Mouse (Mus musculus): Measurements from ENCODE around the gene Olfr628. TPM values are rescaled to one million over a fixed set of nuclear protein-coding genes. Genes with fewer than 3 reads are reported as not detected.
"Not testable (repeated sequence)": the region's sequence is repeated elsewhere in the genome, so short reads cannot be mapped to it uniquely, and the experiment has no call there.

Gene Olfr628
- not detected for polyA plus RNA-seq (2017; shearing (Covaris generic))

- ATAC-seq: no peak
These were observed at the start of gene Olfr628 for GRCm38 (mm10) chr7:103730074-103730473. Gene Olfr628 (plus strand): TSS chr7:103730374.

DNA sequence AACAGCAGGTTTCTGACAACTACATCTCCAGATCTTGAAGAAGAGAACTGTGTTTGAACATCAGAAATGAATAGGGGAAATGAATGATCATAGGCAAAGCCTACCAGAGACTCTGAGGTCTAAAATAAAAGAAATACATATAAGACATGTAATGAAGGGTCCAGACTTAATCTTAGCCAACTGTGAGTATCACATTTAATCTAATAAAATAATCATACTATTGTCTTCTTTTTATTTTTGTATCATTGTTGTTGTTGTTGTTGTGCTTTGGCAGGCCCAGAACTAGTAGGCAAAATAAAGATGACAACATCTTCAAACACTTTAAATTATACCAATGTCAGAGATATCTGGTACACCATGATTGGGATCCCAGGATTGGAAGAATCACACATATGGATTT, 47.8 kb upstream of the Olfr628 start, which contains the start of gene Olfr625-ps1:
Gene Olfr625-ps1 (plus strand): TSS at position 301 of the 400 bp plus-strand sequence.
- ATAC-seq: no peak

DNA sequence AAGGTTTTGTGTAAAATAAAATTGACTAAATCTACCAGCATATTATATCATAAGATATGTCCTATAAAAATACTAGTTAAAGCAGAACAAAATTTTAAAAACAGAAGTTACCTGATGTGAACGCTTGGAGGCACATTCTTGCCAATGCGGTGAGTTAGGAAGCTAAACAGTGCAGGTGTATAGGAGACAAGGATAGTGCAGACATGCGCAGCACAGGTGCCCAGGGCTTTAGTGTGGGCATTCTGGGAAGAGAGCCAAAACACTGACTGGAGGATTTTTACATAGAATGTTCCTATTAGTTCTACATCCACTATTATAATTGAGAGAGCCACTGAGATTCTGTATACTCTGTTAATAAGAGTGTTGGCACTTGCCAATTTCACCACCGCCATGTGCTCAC, 30.7 kb upstream of the Olfr628 start:
- no peak for ATAC-seq

GRCm38 (mm10) chr7:103712024-103712423, 18.1 kb upstream of the Olfr628 start:
- ATAC-seq: no peak

GRCm38 (mm10) chr7:103714371-103714770, 15.8 kb upstream of the Olfr628 start, which contains the start of gene Olfr243:
Gene Olfr243 (plus strand): TSS chr7:103714671.
- no peak for ATAC-seq

DNA sequence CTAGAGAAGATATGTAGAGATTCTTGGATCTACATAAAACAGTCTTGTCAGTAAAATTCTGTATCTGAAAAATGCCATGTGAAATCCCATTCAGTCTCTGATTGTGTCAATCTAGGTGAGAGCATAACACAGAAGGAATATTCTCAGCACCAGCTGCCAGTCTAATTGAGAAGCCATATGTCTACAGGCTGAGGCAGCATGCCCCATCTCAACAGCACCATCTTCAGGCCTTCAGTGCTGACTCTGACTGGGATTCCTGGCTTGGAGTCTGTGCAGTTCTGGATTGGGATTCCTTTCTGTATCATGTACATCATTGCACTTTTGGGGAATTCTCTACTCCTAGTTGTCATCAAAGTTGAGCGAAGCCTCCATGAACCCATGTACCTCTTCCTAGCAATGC, 13.8 kb upstream of the Olfr628 start:
- ATAC-seq: not testable (repeated sequence)

- no peak for ATAC-seq
These were observed 14.7 kb downstream of the Olfr628 start, which contains the start of gene Olfr629 for GRCm38 (mm10) chr7:103744843-103745242. Gene Olfr629 (minus strand): TSS chr7:103744943.

GRCm38 (mm10) chr7:103757233-103757632, 27.1 kb downstream of the Olfr628 start, which contains the start of gene Olfr630:
Gene Olfr630 (minus strand): TSS chr7:103757333.
- ATAC-seq: no peak

- ATAC-seq: not testable (repeated sequence)
These were observed 32.0 kb downstream of the Olfr628 start for GRCm38 (mm10) chr7:103762212-103762611.

GRCm38 (mm10) chr7:103767687-103768086, 37.5 kb downstream of the Olfr628 start:
- not testable (repeated sequence) for ATAC-seq

- ATAC-seq: no peak
These were observed 41.3 kb downstream of the Olfr628 start, which contains the start of gene Olfr69 for GRCm38 (mm10) chr7:103771494-103771893. Gene Olfr69 (minus strand): TSS chr7:103771594.

DNA sequence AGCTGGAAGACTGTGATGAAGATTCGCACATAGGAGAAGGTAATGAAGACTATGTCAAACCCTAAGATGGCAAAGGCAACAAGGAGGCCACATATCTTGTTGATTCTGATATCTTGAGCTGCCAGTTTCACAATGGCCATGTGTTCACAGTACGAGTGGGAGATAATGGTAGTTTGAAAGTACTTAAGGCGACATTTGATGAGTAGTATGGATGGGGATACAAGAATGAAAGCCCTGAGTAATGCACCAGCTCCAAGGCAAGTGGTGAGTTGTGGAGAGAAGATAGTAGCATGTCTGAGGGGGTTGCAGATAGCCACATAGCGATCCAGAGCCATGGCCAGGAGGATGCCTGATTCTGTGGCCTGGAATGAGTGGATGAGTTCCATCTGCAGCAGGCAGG, 47.5 kb downstream of the Olfr628 start:
- not testable (repeated sequence) for ATAC-seq

GRCm38 (mm10) chr7:103779598-103779997, 49.4 kb downstream of the Olfr628 start, which contains the start of gene Olfr68:
Gene Olfr68 (minus strand): TSS chr7:103779698.
- no peak for ATAC-seq

Other genes with a start within 250 kb of the Olfr628 start
- gene Olfr609, start 232.3 kb upstream of the Olfr628 start, polyA plus RNA-seq (2017; shearing (Covaris generic)): not detected
- not detected for gene Olfr610, start 218.3 kb upstream of the Olfr628 start, polyA plus RNA-seq (2017; shearing (Covaris generic))
- not detected for gene Olfr611, start 209.5 kb upstream of the Olfr628 start, polyA plus RNA-seq (2017; shearing (Covaris generic))
- gene Olfr612, start 187.7 kb upstream of the Olfr628 start, polyA plus RNA-seq (2017; shearing (Covaris generic)): not detected
- gene Olfr613, start 182.3 kb upstream of the Olfr628 start, polyA plus RNA-seq (2017; shearing (Covaris generic)): not detected
- not detected for gene Olfr615, start 174.3 kb upstream of the Olfr628 start, polyA plus RNA-seq (2017; shearing (Covaris generic))
- gene Olfr616, start 161.2 kb upstream of the Olfr628 start, polyA plus RNA-seq (2017; shearing (Covaris generic)): not detected
- gene Olfr617, start 157.3 kb upstream of the Olfr628 start, polyA plus RNA-seq (2017; shearing (Covaris generic)): not detected
- gene Olfr618, start 140.3 kb upstream of the Olfr628 start, polyA plus RNA-seq (2017; shearing (Covaris generic)): not detected
- gene Olfr619, start 129.8 kb upstream of the Olfr628 start, polyA plus RNA-seq (2017; shearing (Covaris generic)): not detected
- 1 to 10 TPM in 1 of 2 experiments, not detected in 1; 1.3 TPM for gene Olfr620, start 117.8 kb upstream of the Olfr628 start, polyA plus RNA-seq (2017; shearing (Covaris generic))
- not detected for gene Olfr622, start 87.7 kb upstream of the Olfr628 start, polyA plus RNA-seq (2017; shearing (Covaris generic))
- gene Olfr623, start 66.7 kb upstream of the Olfr628 start, polyA plus RNA-seq (2017; shearing (Covaris generic)): not detected
- gene Olfr624, start 59.2 kb upstream of the Olfr628 start, polyA plus RNA-seq (2017; shearing (Covaris generic)): not detected
- not detected for gene Olfr625-ps1, start 47.7 kb upstream of the Olfr628 start, polyA plus RNA-seq (2017; shearing (Covaris generic))
- not detected for gene Olfr243, start 15.7 kb upstream of the Olfr628 start, polyA plus RNA-seq (2017; shearing (Covaris generic))
- not detected for gene Olfr629, start 14.6 kb downstream of the Olfr628 start, polyA plus RNA-seq (2017; shearing (Covaris generic))
- not detected for gene Olfr630, start 27.0 kb downstream of the Olfr628 start, polyA plus RNA-seq (2017; shearing (Covaris generic))
- not detected for gene Olfr69, start 41.2 kb downstream of the Olfr628 start, polyA plus RNA-seq (2017; shearing (Covaris generic))
- gene Olfr68, start 49.3 kb downstream of the Olfr628 start, polyA plus RNA-seq (2017; shearing (Covaris generic)): not detected
- gene Olfr67, start 61.4 kb downstream of the Olfr628 start, polyA plus RNA-seq (2017; shearing (Covaris generic)): not detected
- gene Hbb-bt, start 83.6 kb downstream of the Olfr628 start, polyA plus RNA-seq (2017; shearing (Covaris generic)): 1 to 10 TPM in 1 of 2 experiments, not detected in 1; 2.4 TPM
- gene Hbb-bs, start 97.7 kb downstream of the Olfr628 start, polyA plus RNA-seq (2017; shearing (Covaris generic)): 1 to 10 TPM; 3.4 to 7.7 TPM
- gene Hbb-bh2, start 110.1 kb downstream of the Olfr628 start, polyA plus RNA-seq (2017; shearing (Covaris generic)): not detected
- not detected for gene Hbb-bh1, start 112.8 kb downstream of the Olfr628 start, polyA plus RNA-seq (2017; shearing (Covaris generic))
- not detected for gene Hbb-y, start 122.8 kb downstream of the Olfr628 start, polyA plus RNA-seq (2017; shearing (Covaris generic))
- gene Olfr66, start 155.9 kb downstream of the Olfr628 start, polyA plus RNA-seq (2017; shearing (Covaris generic)): under 1 TPM in 1 of 2 experiments, not detected in 1; 0.13 TPM
- under 1 TPM in 1 of 2 experiments, not detected in 1; 0.07 TPM for gene Olfr64, start 164.1 kb downstream of the Olfr628 start, polyA plus RNA-seq (2017; shearing (Covaris generic))
- not detected for gene Olfr65, start 173.1 kb downstream of the Olfr628 start, polyA plus RNA-seq (2017; shearing (Covaris generic))
- not detected for gene Olfr631, start 198.5 kb downstream of the Olfr628 start, polyA plus RNA-seq (2017; shearing (Covaris generic))
- not detected for gene Olfr632, start 204.0 kb downstream of the Olfr628 start, polyA plus RNA-seq (2017; shearing (Covaris generic))
- gene Olfr633, start 214.1 kb downstream of the Olfr628 start, polyA plus RNA-seq (2017; shearing (Covaris generic)): not detected
- gene Olfr635, start 240.8 kb downstream of the Olfr628 start, polyA plus RNA-seq (2017; shearing (Covaris generic)): under 1 TPM in 1 of 2 experiments, not detected in 1; 0.05 TPM

Measured in CD4-positive, CD25-positive, alpha-beta regulatory T cell, adult 4 months (primary cell).